Mouse (Mus musculus): ENCODE data around the gene Prm3. TPM values are rescaled to one million over a fixed set of nuclear protein-coding genes. Genes with fewer than 3 reads are reported as not detected.

Gene Prm3
- polyA plus RNA-seq, 1 experiment from 2014 or later = not detected

DNA sequence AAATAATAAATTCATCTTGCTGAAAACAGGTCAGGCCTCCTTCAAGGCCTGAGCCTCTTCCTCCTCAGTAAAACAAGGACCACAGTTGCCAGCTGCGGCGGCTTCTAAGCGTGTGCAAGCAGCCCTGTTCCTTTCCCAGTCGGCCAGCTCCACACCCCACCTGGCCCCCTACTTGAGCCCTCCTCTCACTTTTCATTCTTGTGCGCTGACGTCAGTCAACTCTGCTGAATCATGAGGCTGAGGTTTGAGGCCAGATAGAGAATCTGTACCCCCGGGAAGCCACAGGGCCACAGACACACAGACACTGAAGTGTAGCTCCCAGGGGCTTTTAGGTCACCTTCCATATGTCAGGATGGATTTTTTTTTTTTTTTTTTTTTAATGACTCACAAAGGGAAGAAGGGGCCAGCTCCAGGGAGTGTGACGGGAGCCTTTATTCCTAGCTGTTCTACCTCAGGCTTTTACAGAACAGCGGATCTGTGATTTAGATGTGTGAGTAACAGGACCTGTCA, 8.8 kb downstream of the Prm3 start:
- Histone ChIP-seq H3K9ac (replicated peaks; ENCODE audit: low read depth) (no peak overlapping the region), H3K9me3 (ENCODE audit: low read length) (no peaks in the 10 kb centered on the region), H3K36me3 (ENCODE audit: insufficient read depth, low read length) (no peaks in the 10 kb centered on the region), H3K4me2 (replicated peaks; ENCODE audit: low read depth, low read length) (no peak overlapping the region), H3K4me3 (ENCODE audit: low read depth, low read length) (no peak overlapping the region), H3K27ac (ENCODE audit: low read length) (no peak overlapping the region), H3K27me3 (replicated peaks; ENCODE audit: insufficient read depth, low read length) (no peaks in the 10 kb centered on the region), H3K4me1 (ENCODE audit: insufficient read depth, low read depth, low read length) (peaks cover 10% of the 10 kb centered on the region; the same call in 1 of the 2 replicates)
- ATAC-seq (no peak), DNase-seq (ENCODE audit: low spot score) (peak; percentile 59)
- 62% methylated on average over 9 of the region's 9 CpGs for WGBS
- TF ChIP-seq CTCF (IDR thresholded peaks at IDR 0.05) (no peak), EP300 (IDR thresholded peaks at IDR 0.05) (no peak)

DNA sequence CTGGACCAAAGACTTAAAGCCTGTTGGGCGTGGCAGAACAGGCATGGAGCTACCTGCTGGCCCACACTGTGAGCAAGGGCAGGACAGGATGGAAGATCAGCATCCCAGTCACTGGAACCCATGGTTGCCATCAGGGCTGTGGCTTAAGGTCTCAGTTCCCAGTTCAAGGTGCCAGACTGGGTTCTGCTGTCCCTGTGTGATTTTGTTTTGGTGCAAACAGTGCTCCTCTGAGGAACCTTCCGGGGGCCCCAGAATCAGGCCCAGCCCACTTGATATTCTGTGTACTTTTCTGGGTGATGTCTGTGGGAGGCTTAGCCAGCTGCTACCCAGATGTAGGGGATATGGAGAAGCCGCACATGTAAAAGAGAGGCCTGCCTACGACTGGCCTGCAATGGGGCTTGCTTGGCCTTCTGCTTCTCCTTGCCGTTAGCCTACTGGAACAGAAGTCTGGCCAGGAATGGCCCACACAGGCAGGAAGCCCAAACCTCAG, 10.0 kb downstream of the Prm3 start:
- Histone ChIP-seq H3K4me2 (replicated peaks; ENCODE audit: low read depth, low read length) (no peak overlapping the region), H3K36me3 (ENCODE audit: insufficient read depth, low read length) (no peaks in the 10 kb centered on the region), H3K4me3 (ENCODE audit: low read depth, low read length) (no peak overlapping the region), H3K27me3 (replicated peaks; ENCODE audit: insufficient read depth, low read length) (no peaks in the 10 kb centered on the region), H3K4me1 (ENCODE audit: insufficient read depth, low read depth, low read length) (peaks cover 10% of the 10 kb centered on the region; the same call in 1 of the 2 replicates), H3K27ac (ENCODE audit: low read length) (no peak overlapping the region), H3K9me3 (ENCODE audit: low read length) (no peaks in the 10 kb centered on the region), H3K9ac (replicated peaks; ENCODE audit: low read depth) (no peak overlapping the region)
- DNase-seq (ENCODE audit: low spot score) = no peak
- WGBS = 70% methylated on average over 5 of the region's 5 CpGs
- ATAC-seq = no peak
- TF ChIP-seq CTCF (IDR thresholded peaks at IDR 0.05) (no peak), EP300 (IDR thresholded peaks at IDR 0.05) (no peak)

DNA sequence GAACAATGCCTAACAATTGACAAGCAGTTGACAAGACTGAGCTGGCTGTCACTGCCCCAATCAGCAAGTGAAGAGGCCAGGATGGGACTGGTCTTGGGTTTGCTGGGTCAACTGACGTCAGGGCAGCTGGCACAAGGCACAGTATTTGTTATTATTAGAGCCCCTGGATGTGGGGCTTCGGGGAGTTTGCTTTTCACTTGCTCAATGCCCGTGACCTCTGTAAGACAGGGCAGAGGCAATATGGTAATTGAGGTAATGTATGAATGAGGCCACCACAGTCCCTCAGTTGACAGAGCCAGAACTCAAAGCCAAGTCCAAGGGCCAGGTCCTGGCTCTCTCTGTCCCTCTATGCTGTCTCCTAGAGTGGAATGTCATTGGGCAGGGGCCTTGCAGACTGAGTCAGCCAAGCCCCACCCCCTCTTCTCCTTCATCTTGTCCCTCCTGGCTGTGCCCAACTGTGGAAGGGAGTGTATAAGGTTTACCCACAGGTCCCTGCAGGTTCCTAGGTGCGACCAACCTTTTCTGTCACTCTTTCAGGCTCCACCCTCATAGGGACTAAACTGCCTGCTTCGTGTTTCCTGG, 13.0 kb downstream of the Prm3 start:
- Histone ChIP-seq H3K4me1 (ENCODE audit: insufficient read depth, low read depth, low read length) (0 out of 2 replicates have a peak, but pooled peaks cover 3% of the 10 kb centered on the region), H3K36me3 (ENCODE audit: insufficient read depth, low read length) (no peaks in the 10 kb centered on the region), H3K9ac (replicated peaks; ENCODE audit: low read depth) (no peak overlapping the region), H3K4me2 (replicated peaks; ENCODE audit: low read depth, low read length) (no peak overlapping the region), H3K27ac (ENCODE audit: low read length) (no peak overlapping the region), H3K4me3 (ENCODE audit: low read depth, low read length) (no peak overlapping the region), H3K9me3 (ENCODE audit: low read length) (no peaks in the 10 kb centered on the region), H3K27me3 (replicated peaks; ENCODE audit: insufficient read depth, low read length) (no peaks in the 10 kb centered on the region)
- TF ChIP-seq EP300 (IDR thresholded peaks at IDR 0.05) = no peak
- TF ChIP-seq CTCF (IDR thresholded peaks at IDR 0.05) = no peak
- 57% methylated on average over 5 of the region's 5 CpGs for WGBS
- DNase-seq (ENCODE audit: low spot score) = peak; percentile 25
- ATAC-seq = peak; percentile 30

DNA sequence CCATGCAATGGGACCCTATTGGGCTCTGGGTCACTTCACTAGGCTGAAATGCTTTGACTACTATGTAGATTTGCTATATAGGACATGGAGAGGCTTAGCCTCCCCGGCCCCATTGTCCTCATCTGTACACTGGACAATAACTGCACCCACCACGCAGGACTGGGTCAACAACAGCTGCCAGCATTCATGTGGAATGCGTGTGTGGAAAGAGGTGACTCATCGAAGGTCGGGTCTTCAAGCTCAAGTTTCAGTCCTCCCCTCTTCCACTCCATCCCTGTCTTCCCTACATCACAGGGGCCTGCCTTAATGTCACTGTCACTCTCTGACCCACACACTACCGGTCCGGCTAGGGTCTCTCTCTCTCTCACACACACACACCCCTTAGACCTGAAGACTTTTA, 14.4 kb downstream of the Prm3 start:
- H3K9ac ChIP-seq (replicated peaks; ENCODE audit: low read depth) = no peak overlapping the region
- peak; percentile 39; the same call in 1 of the 2 replicates for ATAC-seq
- no peak for TF ChIP-seq CTCF (IDR thresholded peaks at IDR 0.05)
- no peak for TF ChIP-seq EP300 (IDR thresholded peaks at IDR 0.05)
- H3K4me2 ChIP-seq (replicated peaks; ENCODE audit: low read depth, low read length) = no peak overlapping the region
- no peak overlapping the region for H3K4me3 ChIP-seq (ENCODE audit: low read depth, low read length)
- no peaks in the 10 kb centered on the region for H3K36me3 ChIP-seq (ENCODE audit: insufficient read depth, low read length)
- no peaks in the 10 kb centered on the region for H3K9me3 ChIP-seq (ENCODE audit: low read length)
- H3K4me1 ChIP-seq (ENCODE audit: insufficient read depth, low read depth, low read length) = no peaks in the 10 kb centered on the region
- H3K27ac ChIP-seq (ENCODE audit: low read length) = no peak overlapping the region
- WGBS = 28% methylated on average over 7 of the region's 7 CpGs
- no peaks in the 10 kb centered on the region for H3K27me3 ChIP-seq (replicated peaks; ENCODE audit: insufficient read depth, low read length)
- peak; percentile 61 for DNase-seq (ENCODE audit: low spot score)

DNA sequence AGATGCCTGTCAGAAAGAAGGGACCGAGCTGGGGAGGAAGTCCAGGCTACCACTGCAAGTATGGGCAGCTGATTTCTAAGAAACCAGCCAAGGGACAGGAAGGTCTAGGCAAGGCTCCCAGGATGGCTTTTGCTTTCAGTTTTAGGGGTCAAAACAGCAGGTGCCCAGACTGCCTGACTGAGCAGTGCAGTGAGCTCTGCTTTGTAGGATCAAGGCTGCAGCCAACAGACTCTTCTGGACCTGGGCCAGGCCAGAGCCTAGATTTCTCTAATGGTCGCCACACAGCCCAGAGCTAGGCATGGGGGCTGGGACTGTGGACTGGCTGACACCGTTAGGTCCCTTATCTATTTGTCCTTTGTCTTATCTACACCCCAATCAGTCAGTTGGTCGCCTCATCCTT, 16.0 kb downstream of the Prm3 start:
- TF ChIP-seq EP300 (IDR thresholded peaks at IDR 0.05) (no peak), CTCF (IDR thresholded peaks at IDR 0.05) (no peak)
- no peak for ATAC-seq
- no peak overlapping the region for H3K27ac ChIP-seq (ENCODE audit: low read length)
- H3K27me3 ChIP-seq (replicated peaks; ENCODE audit: insufficient read depth, low read length) = no peaks in the 10 kb centered on the region
- no peak overlapping the region for H3K4me3 ChIP-seq (ENCODE audit: low read depth, low read length)
- H3K36me3 ChIP-seq (ENCODE audit: insufficient read depth, low read length) = no peaks in the 10 kb centered on the region
- no peaks in the 10 kb centered on the region for H3K4me1 ChIP-seq (ENCODE audit: insufficient read depth, low read depth, low read length)
- WGBS = 38% methylated on average over 4 of the region's 4 CpGs
- DNase-seq (ENCODE audit: low spot score) = no peak
- H3K4me2 ChIP-seq (replicated peaks; ENCODE audit: low read depth, low read length) = no peak overlapping the region
- no peak overlapping the region for H3K9ac ChIP-seq (replicated peaks; ENCODE audit: low read depth)
- no peaks in the 10 kb centered on the region for H3K9me3 ChIP-seq (ENCODE audit: low read length)

DNA sequence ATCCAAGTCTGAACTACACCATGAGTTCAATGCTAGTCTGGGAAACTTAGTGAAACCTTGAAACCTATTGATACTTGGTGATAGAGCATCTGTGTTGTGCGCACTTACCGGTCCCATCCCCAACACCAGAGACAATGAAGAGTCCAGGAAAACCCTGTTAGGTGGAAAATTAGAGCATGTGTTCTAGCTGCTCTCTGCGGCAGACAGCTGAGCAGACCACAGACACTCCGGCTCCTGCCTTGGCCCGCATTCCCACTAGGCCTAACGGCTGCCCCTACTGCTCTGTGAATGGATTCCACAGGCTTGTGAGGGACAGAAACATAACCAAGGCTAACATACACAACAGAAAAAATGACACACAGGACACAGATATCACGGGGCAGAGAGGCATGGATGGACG, 17.2 kb downstream of the Prm3 start:
- H3K9ac ChIP-seq (replicated peaks; ENCODE audit: low read depth) = no peak overlapping the region

More for the DNA sequence above, 17.2 kb downstream of the Prm3 start:
- 81% methylated on average over 8 of the region's 8 CpGs for WGBS
- Histone ChIP-seq H3K4me3 (ENCODE audit: low read depth, low read length) (no peak overlapping the region), H3K36me3 (ENCODE audit: insufficient read depth, low read length) (no peaks in the 10 kb centered on the region), H3K4me1 (ENCODE audit: insufficient read depth, low read depth, low read length) (peaks cover 3% of the 10 kb centered on the region; the same call in 1 of the 2 replicates), H3K27ac (ENCODE audit: low read length) (no peak overlapping the region), H3K4me2 (replicated peaks; ENCODE audit: low read depth, low read length) (no peak overlapping the region), H3K27me3 (replicated peaks; ENCODE audit: insufficient read depth, low read length) (no peaks in the 10 kb centered on the region), H3K9me3 (ENCODE audit: low read length) (no peaks in the 10 kb centered on the region)
- DNase-seq (ENCODE audit: low spot score) = no peak
- TF ChIP-seq CTCF (IDR thresholded peaks at IDR 0.05) (no peak), EP300 (IDR thresholded peaks at IDR 0.05) (no peak)
- ATAC-seq = no peak

Measured in lung, postnatal 0 days (tissue).